Mouse (Mus musculus): ENCODE measurements around the gene Syt14. TPM values are rescaled to one million over a fixed set of nuclear protein-coding genes. Genes with fewer than 3 reads are reported as not detected.

Gene Syt14
- total and polyA plus RNA-seq, 3 experiments: not detected

DNA sequence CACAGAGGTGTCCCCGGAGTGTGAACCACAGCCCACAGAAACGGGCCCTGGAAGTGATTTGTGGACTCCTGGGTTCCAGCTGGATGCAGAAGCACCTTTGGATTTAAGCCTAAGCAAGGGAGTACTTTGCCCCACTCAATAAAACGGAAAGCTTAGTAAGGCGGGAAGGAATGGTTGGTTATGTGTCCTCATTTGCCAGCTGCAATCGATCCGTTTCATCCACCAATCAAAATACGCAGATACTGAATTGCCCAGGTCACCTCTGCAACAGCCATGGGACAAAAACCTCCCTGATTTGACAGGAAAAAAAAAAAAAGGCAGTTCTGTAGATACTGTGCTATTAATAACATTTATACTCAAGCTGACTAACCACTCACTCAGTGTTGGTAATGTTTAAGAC lies 47.5 kb upstream of the Syt14 start:
- Histone ChIP-seq H3K36me3 (replicated peaks in 1 of 2; ENCODE audit: control insufficient read depth in 1 of 2, insufficient read depth in 1 of 2, low read length in 1 of 2) (no peaks in the 10 kb centered on the region), H3K79me2 (replicated peaks; ENCODE audit: control insufficient read depth, extremely low read depth, insufficient read depth, poor library complexity, severe bottlenecking) (no peaks in the 10 kb centered on the region), H3K27me3 (replicated peaks) (peaks cover 2% of the 10 kb centered on the region), H3K4me1 (ENCODE audit: control insufficient read depth in 1 of 2, insufficient read depth in 2 of 2) (peaks cover 0 to 5% of the 10 kb centered on the region in 2 experiments; a peak in 2 of 4 replicates), H3K9ac (ENCODE audit: insufficient read depth, low read depth) (no peak overlapping the region), H3K4me3 (replicated peaks in 1 of 3; ENCODE audit: low read depth in 2 of 3, low read length in 2 of 3, poor library complexity in 1 of 3) (no peak overlapping the region), H3K9me3 (replicated peaks; ENCODE audit: low read length) (peaks cover 2% of the 10 kb centered on the region), H3K4me2 (ENCODE audit: insufficient read depth, low read depth, poor library complexity, severe bottlenecking) (no peak overlapping the region), H3K27ac (ENCODE audit: insufficient read depth, low read depth) (no peak overlapping the region)
- in situ Hi-C loops (cut with MboI; ENCODE audit: low pct_ligation_motif_present, low pct_unique_long_range_greater_than_20kb, low sequenced_read_pairs) (no loop called here), dilution Hi-C loops (cut with MboI; ENCODE audit: extremely low pct_ligation_motif_present, extremely low pct_unique_long_range_greater_than_20kb, low sequenced_read_pairs) (no loop called here)
- no peak for DNase-seq (ENCODE audit: extremely low read depth)
- TF ChIP-seq USF2 (conservative IDR thresholded peaks at IDR 0.05; ENCODE audit: low read depth, low read length) (no peak), NELFE (IDR thresholded peaks at IDR 0.05; ENCODE audit: low read depth, low read length) (no peak), POLR2AphosphoS2 (IDR thresholded peaks at IDR 0.05; ENCODE audit: low read depth, low read length) (no peak), JUND (conservative IDR thresholded peaks at IDR 0.05; ENCODE audit: low read depth, low read length) (no peak), CHD2 (IDR thresholded peaks at IDR 0.05; ENCODE audit: low read length) (no peak), ZMIZ1 (IDR thresholded peaks at IDR 0.05; ENCODE audit: low read depth, low read length) (no peak), POLR2A (IDR thresholded peaks at IDR 0.05; ENCODE audit: low read depth, low read length) (no peak), IRF4 (IDR thresholded peaks at IDR 0.05; ENCODE audit: low read depth, low read length) (no peak), UBTF (IDR thresholded peaks at IDR 0.05; ENCODE audit: low read depth, low read length) (no peak), GABPA (IDR thresholded peaks at IDR 0.05; ENCODE audit: insufficient replicate concordance, low read depth, low read length) (no peak), ZC3H11A (IDR thresholded peaks at IDR 0.05; ENCODE audit: low read depth, low read length) (no peak), ZNF384 (IDR thresholded peaks at IDR 0.05; ENCODE audit: low read depth, low read length) (no peak), USF1 (IDR thresholded peaks at IDR 0.05; ENCODE audit: low read depth, low read length) (no peak), ELF1 (IDR thresholded peaks at IDR 0.05; ENCODE audit: low read depth, low read length) (no peak), ZKSCAN1 (IDR thresholded peaks at IDR 0.05; ENCODE audit: borderline replicate concordance, low read depth, low read length) (no peak), RCOR1 (conservative IDR thresholded peaks at IDR 0.05; ENCODE audit: low read depth, low read length) (no peak)

DNA sequence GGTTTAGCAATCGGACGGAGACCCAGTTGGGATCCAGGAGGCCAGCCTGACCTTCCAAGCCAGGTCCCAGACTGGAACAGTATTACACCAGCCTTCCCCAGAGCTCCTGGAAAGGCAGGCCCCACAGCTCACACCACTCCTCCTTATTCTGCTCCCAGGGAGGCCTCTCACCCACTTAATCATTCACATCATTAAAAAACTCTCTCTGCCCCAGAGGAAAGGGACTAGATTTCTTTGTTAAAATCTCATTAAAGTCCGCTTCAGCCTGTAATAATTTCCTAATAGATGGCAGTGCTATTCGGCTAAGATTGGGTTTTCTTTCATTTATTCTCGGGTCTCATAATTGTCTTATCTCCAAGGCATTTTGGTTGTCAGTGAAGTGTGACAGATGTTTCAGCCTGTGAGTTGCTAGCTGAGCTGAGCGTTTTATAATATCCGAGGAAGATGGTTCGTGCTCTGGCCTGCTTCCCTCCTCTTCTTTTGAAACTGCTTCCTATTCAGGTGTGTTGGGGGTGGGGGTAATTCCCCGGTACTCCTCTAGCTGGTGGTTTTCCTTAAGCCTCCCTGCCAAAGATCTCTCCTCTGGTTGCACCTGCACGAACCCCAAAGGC lies 46.8 kb upstream of the Syt14 start:
- Histone ChIP-seq H3K79me2 (replicated peaks; ENCODE audit: control insufficient read depth, extremely low read depth, insufficient read depth, poor library complexity, severe bottlenecking) (no peaks in the 10 kb centered on the region), H3K9me3 (replicated peaks; ENCODE audit: low read length) (peaks cover 2% of the 10 kb centered on the region), H3K36me3 (replicated peaks in 1 of 2; ENCODE audit: control insufficient read depth in 1 of 2, insufficient read depth in 1 of 2, low read length in 1 of 2) (no peaks in the 10 kb centered on the region), H3K27ac (ENCODE audit: insufficient read depth, low read depth) (no peak overlapping the region), H3K4me3 (replicated peaks in 1 of 3; ENCODE audit: low read depth in 2 of 3, low read length in 2 of 3, poor library complexity in 1 of 3) (no peak overlapping the region), H3K27me3 (replicated peaks) (peaks cover 2% of the 10 kb centered on the region), H3K4me2 (ENCODE audit: insufficient read depth, low read depth, poor library complexity, severe bottlenecking) (no peak overlapping the region), H3K9ac (ENCODE audit: insufficient read depth, low read depth) (no peak overlapping the region), H3K4me1 (ENCODE audit: control insufficient read depth in 1 of 2, insufficient read depth in 2 of 2) (peaks cover 0 to 5% of the 10 kb centered on the region in 2 experiments; a peak in 1 of 4 replicates)
- DNase-seq (ENCODE audit: extremely low read depth): no peak
- TF ChIP-seq NRF1 (IDR thresholded peaks at IDR 0.05; ENCODE audit: low read depth, low read length) (no peak), BHLHE40 (IDR thresholded peaks at IDR 0.05; ENCODE audit: low read depth, low read length) (no peak), MYC (IDR thresholded peaks at IDR 0.05; ENCODE audit: low read depth, low read length) (no peak), EP300 (IDR thresholded peaks at IDR 0.05; ENCODE audit: low read length) (no peak)
- in situ Hi-C loops (cut with MboI; ENCODE audit: low pct_ligation_motif_present, low pct_unique_long_range_greater_than_20kb, low sequenced_read_pairs) (no loop called here), dilution Hi-C loops (cut with MboI; ENCODE audit: extremely low pct_ligation_motif_present, extremely low pct_unique_long_range_greater_than_20kb, low sequenced_read_pairs) (no loop called here)
